Mouse (Mus musculus) hindlimb bud, embryonic 11.5 days (tissue): ENCODE results near the gene Mif.
"Not testable (repeated sequence)": the region's sequence is repeated elsewhere in the genome, so short reads cannot be mapped to it uniquely, and the experiment has no call there.

Experiments
- DNase-seq: peaks from one replicate; pipeline ENCODE4 v3.0.0-alpha.2; 2012; ENCODE audit warnings: low read depth, low spot score; ENCODE audit errors: extremely low spot score

The Mif gene

DNA sequence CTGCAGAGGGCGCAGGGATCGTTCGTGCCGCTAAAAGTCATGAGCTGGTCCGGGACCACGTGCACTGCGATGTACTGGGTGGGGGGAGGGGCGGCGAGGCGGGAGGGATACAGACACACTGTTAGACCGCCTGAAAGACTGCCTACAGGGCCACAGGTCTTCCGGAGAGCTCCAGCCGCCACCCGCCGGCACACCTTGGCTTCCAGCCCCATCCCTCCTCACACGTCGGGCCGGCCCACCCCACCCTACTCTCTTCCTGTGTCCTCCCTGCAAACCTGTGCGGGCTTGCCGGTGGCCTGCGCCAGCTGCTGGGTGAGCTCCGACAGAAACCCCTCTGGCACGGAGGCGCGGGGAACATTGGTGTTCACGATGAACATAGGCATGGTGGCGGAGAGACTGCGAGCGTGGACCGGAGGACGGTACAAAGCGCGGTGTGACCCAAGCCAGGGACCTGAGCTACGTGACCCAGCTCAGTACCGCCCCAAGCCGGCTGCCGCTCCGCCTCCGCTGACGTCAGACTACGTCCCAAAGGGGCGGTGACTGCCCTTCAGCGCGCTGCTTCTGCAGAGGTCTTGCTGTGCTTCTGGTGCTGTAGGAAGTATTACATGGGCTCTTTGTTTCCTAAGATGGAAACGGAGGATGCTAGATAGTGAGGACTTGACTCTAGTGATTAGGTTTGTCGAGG lies at the start of gene Mif:
Gene Mif (minus strand): TSS at position 455 of the 685 bp plus-strand sequence.
- not testable (repeated sequence) for DNase-seq

DNA sequence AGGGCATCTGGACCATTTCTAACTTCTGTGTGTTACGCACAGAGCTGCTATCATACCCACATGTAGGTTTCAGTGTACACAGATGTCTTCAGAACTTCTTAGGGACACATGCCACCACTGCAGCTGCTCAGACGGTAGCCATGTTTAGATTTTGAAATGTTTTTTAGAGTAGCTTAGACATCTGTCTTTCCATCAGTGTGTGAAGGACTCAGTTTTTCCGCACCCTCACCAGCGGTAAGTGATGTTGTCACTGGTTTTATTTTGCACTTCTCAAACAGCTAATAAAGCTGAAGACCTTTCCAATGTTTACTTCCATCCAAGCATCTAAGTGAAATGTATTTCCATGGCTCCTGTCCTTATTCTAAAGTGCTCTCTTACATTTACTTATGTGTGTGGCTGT lies 46.8 kb upstream of the Mif start:
- no peak for DNase-seq

DNA sequence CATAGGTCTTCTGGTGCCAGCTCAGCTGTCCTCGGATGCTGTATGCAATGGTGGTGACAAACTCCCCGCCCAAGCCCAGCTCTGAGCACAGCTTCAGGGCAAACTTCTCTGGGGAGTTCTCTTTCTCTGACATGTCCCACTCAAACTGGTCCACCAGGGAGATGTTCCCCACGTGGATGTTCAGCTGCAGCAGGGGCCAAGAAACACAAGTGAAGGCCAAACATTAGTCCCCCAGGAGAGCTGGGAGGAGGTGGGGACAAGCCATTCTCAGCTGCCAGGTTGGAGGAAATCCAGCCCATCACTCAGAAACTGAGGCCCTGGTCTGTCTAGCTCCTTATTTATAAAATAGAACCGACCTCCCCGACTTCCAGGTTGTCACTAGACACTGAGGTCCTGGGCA lies 44.4 kb upstream of the Mif start:
- DNase-seq = no peak

- no peak for DNase-seq
These were observed 38.8 kb upstream of the Mif start for GRCm38 (mm10) chr10:75898846-75899245.

DNA sequence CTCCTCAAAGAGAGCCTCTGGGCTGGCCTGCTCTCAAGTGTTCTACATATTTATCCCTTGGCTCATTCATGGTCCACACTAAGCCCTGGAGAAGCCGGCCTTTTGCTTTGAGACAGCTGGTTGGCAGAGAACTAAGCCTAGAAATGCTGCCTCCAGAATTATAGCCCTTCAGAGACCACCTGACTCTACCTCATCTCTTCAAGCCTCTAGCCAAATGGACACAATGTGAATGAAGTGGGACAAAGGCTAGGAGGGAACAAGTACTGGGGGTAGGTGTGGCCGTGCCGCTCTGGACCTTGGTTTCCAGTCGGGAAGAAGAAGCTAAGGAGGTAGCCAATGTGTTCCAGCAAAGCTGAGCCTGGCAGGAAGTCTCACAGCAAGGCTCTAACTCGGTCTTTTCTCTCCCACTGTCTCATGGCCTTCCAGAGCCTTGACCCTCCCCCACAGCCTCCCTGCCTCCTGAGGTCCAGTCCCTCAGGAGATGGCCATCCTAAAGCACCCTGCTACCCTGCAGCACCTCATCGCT lies 38.1 kb upstream of the Mif start:
- DNase-seq = no peak

DNA sequence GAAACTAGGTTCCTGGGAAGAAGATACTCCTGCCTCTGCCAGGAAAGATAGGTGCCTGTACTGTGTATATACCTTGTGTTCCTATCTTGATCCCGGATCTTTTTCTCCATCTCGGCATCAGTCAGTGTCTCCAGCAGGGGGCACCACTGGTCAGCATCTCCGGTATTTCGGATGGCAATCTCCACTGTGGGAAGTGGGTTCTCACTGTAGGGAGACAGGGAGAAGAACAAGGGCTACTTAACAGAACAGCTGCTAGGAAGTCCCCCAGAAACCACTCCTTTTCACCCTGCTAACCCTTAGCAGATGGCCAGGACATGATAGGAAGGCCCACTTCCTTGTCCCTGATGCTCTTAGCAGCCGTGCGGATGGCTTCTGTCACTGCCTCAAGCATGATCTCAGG lies 37.3 kb upstream of the Mif start:
- no peak for DNase-seq

DNA sequence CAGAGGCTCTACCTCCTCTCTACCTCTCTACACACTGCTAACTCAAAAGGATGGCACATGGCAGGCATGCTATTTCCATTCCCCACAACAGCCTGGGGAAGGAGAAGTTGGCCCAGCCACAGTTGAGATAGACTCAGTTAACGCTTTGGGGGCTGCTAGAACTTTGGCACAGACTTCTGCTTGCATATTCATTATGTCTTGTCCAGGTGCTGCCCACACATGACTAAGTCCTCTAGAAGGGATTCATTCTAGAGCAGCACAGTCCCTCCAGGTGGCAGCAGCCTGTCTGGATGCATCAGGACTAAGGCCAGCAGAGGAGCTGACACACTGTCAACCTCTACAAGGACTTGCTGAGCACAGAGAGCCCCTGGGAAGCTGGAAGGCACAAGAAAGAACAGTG lies 36.2 kb upstream of the Mif start:
- DNase-seq = no peak

DNA sequence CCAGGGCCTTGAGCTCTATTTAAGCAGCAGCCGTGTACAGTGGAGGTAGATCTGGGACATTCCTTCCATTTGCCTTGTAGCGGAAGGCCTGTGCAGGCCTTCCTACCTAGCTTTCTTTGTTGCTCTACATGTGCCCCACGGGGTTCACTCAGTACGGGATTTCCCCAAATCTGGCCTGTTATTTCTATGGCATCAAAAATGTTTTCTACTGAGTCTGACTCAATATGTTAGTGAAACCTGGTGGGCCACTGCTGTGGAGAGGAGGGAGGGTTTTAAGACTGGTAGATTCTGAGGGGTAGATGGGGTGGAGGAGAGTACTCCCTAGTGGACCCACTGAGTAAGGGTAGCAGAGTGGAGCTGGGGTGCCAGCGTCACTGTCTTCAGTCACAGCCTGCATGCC lies 35.7 kb upstream of the Mif start:
- no peak for DNase-seq

- no peak for DNase-seq
These were observed 34.6 kb upstream of the Mif start for GRCm38 (mm10) chr10:75894601-75895000.

DNA sequence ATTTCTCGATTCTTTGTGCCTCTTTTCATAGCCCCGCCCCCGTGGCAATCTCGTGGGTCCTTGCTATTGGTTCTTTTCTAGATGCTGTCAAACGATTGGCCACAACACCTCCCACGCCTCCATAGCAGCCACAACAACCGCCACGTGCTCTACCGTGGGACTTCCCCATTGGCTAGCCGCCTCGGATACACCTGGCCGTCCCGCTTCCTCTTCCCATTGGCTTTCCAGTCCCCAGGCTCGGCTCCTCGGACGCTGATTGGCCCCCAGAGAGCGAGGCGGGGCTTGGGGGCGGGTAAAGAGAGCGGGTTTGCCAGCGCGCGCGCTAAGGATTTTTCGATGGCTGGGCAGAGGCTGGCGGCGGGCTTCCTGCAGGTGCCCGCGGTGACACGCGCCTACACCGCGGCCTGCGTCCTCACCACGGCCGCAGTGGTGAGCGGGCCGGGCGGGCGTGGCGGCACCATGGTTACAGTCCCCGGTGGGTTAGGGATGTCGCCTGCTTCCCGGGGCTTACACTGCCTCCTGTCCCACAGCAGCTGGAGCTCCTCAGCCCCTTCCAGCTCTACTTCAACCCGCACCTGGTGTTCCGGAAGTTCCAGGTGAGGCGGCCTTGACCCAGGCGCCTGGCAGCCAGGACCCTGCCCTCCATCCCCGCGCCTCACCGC lies 33.2 kb upstream of the Mif start, which contains the start of gene Derl3:
Gene Derl3 (plus strand): TSS at position 325 of the 662 bp plus-strand sequence.
- DNase-seq = peak; percentile 94

GRCm38 (mm10) chr10:75889406-75890153 lies 29.5 kb upstream of the Mif start:
- DNase-seq = no peak

- not testable (repeated sequence) for DNase-seq
These were observed 27.5 kb upstream of the Mif start for GRCm38 (mm10) chr10:75887504-75887903.

GRCm38 (mm10) chr10:75884742-75885141 lies 24.7 kb upstream of the Mif start:
- no peak for DNase-seq

GRCm38 (mm10) chr10:75883232-75883552 lies 23.2 kb upstream of the Mif start:
- DNase-seq = no peak

DNA sequence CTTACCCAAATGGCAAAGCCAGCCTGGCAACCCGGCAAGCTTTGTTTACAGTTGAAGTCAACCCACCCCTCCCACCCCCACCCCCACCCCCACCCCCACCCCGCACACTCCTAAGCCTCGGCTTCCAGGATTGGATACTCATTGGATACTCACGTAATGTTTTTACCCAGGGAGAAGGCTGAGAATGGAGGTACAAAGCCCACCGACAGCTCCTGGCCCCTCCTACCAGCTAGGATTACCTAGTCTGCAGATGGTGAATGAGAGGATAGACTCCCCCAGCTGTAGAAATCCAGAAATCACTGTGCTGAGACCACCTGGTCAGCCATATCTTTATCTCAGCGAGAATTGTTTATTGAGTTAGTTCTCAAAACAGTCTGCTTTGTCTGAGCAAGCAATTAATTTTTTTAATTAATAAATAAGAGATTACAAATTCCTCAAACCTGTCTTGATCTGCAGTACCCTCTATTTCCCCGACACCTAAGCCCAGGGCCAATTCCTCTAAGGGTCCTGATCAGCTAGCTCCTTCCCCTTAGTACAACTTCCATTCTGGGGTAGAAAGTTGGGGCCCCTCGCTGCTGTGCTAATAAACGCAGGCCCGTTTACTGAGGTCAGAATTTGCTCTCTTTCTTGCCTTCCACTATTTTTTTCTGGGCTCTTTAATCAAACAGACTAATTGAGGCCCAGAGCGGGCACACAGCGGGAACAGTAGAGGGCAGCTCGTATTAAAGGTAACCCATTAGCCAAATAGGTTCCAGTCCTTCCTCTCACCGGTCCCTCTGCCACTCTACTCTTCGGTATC lies 22.6 kb upstream of the Mif start:
- no peak for DNase-seq

GRCm38 (mm10) chr10:75881578-75882432 lies 21.8 kb upstream of the Mif start:
- DNase-seq = no peak

- no peak for DNase-seq
These were observed 20.9 kb upstream of the Mif start for GRCm38 (mm10) chr10:75880771-75881577.

DNA sequence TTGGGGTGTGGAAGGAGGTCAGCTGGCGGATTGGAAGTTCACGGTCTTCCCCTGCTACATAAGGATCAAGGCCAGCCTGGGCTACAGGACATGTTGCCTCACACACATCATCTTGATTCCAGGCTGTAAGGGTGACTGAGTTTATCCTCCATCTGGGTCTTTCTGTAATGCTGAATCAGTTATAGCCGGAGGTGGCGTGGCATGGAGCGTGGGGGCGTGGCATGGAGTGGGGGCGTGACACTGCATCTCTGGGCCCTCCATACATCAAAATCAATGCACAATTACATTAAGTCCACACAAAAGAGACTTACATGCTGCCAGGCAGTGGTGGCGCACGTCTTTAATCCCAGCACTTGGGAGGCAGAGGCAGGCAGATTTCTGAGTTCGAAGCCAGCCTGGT lies 20.3 kb upstream of the Mif start:
- DNase-seq = no peak

GRCm38 (mm10) chr10:75878836-75879235 lies 18.8 kb upstream of the Mif start:
- DNase-seq = no peak
